Mouse (Mus musculus): ENCODE measurements around the gene Blm.

Gene Blm

DNA sequence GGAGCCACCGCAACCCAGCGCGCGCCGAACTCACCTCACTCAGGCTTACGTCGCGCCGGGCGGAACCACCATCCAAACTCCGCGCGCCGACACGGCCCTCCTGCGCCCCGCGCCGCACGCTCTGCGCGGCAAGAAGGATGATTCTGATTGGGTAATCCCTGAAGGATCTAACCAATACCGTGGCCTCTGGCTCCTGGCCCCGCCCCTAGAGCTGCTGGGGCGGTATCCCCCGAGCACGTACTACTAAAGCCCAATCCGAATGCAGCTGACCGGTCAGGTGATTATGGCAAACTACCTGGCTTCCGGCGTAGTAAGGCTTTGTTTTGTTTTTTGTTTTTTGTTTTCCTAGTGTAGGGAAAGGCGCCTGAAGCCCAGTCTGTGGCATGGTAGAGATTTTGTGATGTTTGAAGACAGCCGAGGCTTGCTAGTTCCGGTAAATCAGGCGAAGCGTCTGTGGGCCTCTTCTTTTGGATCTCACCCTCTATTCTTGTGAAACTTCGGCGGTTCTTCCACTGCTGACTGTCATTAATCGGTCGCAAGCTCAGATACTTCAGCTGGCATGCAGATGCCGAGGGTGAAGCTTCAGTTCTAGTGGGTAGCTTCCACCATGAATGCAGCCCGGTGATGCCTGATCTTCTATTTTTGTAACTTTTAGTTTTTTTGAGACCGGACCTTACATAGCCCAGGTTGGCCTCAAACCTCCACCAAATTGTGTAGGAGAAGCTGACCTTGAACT is at the start of gene Blm:
Gene Blm (minus strand): TSS at position 111 of the 736 bp plus-strand sequence.
- peak; percentile 94 for DNase-seq (ENCODE audit: low spot score)

DNA sequence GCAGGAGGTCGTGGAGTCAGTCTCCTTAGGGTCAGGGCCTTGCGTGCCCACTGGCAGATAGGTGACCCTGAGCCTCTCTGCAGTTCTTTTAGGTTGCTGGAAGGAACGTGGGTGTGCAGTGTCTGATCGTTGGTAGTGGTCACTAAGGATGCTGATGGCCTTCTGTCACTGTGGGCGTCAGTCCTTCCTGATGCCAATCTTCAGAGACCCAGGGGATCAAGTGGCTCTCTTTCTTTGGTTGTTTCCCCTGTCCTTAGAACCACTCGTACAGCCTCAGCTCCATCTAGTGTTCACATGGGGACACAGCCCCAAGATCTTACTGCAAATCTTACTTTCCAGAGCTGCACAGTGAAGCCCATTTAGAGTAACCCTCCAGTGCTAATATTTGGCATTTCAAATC is 49.1 kb upstream of the Blm start:
- peak; percentile 29 for DNase-seq (ENCODE audit: low spot score)

GRCm38 (mm10) chr7:80582821-80583451 is 48.0 kb upstream of the Blm start:
- DNase-seq (ENCODE audit: low spot score) = no peak

GRCm38 (mm10) chr7:80580368-80580767 is 45.4 kb upstream of the Blm start:
- peak; percentile 45 for DNase-seq (ENCODE audit: low spot score)

GRCm38 (mm10) chr7:80577417-80577980 is 42.6 kb upstream of the Blm start:
- no peak for DNase-seq (ENCODE audit: low spot score)

- no peak for DNase-seq (ENCODE audit: low spot score)
Observed at GRCm38 (mm10) chr7:80576626-80577025, 41.7 kb upstream of the Blm start.

- no peak for DNase-seq (ENCODE audit: low spot score)
Observed at GRCm38 (mm10) chr7:80575750-80576149, 40.8 kb upstream of the Blm start.

DNA sequence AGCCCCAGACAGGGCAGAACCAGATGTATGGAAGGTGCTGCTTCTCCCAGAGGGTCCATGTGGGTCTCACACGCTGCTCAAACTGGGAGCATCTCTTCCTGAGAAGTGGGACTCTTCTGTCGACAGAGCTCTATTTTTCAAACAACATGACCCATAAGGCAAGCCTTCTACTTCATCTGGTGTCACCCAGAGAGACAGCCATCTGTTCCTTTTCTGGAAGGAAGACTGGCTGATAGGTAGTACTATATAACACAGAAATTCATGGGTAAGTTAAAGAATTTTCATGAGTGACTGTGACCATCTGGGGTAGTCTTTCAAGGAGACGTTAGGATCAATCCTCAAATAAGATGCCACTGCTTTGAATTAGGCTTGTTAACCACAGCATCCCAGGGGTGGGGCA is 38.2 kb upstream of the Blm start:
- no peak for DNase-seq (ENCODE audit: low spot score)

DNA sequence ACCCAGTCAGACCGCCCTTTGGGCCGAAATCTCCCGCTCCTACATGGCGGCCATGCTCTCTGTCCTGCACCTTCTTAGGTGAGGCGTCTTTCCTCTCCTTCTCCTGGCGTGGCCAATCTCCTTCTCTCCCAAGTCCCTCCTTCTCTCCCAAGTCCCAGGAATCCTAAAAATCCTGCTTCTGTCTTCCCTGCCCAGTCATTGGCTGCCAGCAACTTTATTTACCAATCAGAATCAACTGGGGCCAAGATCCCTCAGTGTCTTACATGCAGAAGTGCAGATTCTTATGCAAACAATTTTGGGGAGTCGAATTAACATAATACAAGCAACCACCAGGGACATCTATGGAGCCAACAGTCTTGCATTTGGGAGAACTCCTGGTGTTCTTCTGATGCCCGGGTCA is 33.1 kb upstream of the Blm start:
- DNase-seq (ENCODE audit: low spot score) = no peak

DNA sequence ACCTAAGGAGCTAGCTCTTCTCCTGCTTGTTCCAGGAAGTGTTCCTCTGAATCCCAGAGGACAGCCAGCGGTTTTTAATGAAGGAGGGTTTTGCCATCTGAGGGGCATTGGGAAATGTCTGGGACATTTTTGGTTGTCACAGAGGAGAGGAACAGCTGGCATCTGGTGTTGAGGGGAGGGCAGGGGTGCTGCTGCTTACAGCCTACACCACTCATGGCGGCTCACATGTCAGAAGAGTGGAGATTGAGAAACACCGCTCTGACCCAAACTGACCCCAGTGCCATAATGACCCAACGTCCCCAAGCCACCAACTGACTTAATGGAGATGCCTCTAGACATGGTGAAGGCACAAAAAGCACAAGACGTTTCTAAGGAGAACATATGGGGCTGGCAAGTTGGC is 27.0 kb upstream of the Blm start:
- DNase-seq (ENCODE audit: low spot score) = no peak

DNA sequence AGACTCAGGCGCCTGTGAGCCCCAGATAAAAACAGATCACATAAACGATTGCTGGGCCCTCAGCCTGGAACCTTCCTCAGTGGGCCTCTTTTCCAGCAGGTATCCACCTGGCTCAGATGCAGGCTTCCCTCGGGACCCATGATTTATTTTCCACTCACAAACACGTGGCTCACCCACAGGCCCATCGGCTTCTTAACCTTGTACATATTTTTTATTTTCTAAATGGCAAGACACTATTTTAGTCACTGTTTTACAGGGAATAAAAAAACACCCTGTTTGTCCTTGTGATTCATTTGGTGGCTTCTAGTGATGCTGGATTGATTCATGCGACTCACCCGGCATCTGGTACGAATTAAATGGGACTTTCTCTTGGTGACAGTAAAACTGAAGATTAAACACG is 26.4 kb upstream of the Blm start:
- DNase-seq (ENCODE audit: low spot score) = no peak

DNA sequence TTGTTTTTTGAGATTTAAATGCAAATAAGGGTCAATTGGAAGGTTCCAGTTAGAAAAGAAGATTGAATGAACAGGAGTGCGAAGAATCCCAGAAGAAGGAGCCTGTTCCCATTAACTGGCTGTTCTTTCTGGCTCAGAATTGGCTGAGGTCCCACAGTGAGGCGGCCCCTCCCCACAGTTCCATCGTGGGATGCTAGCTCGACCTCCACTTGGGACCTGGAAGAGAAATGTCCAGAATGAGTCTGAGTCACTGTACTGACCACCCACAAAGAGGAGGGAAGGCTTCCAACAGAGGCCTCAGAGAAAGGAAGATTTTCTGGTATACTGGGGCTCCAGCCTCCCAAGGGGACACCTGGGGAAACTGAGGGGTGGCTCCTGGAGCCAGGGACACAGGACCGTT is 23.7 kb upstream of the Blm start:
- DNase-seq (ENCODE audit: low spot score) = no peak

DNA sequence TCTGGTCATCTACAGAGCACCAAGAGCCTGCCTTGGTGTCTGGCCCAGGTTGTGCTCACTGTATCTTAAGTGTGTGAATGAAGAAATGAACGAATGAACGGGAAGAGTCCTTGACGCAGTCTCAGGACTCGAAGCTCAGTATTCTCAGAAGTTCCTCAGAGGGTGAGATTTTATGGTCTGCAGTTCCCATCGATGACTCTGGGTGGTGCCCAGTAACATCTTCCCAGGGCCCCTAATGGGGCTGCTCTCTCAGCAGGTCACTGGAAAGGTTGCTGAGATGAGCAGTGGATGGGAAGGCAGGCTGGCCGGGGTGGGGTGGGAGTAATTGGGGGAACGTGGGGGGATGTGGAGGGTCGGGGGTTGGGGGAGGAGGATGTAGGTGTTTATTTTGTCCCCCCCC is 23.2 kb upstream of the Blm start:
- no peak for DNase-seq (ENCODE audit: low spot score)

GRCm38 (mm10) chr7:80557161-80557560 is 22.2 kb upstream of the Blm start:
- no peak for DNase-seq (ENCODE audit: low spot score)

GRCm38 (mm10) chr7:80556166-80556565 is 21.2 kb upstream of the Blm start:
- peak; percentile 41 for DNase-seq (ENCODE audit: low spot score)

DNA sequence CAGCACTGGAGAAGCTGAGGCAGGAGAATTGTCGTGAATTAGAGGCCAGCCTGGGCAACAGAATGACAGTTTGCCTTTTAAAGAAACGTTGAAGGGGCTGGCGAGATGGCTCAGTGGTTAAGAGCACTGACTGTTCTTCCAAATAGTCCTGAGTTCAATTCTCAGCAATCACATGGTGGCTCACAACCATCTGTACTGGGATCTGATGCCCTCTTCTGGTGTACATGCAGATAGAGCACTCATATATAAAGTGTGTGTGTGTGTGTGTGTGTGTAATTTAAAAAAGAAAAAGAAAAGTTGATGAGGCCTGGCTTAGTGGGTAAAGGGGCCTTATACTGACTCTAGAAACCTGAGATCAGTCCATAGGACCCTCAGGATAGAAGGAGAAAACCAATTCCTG is 20.2 kb upstream of the Blm start:
- no peak for DNase-seq (ENCODE audit: low spot score)

DNA sequence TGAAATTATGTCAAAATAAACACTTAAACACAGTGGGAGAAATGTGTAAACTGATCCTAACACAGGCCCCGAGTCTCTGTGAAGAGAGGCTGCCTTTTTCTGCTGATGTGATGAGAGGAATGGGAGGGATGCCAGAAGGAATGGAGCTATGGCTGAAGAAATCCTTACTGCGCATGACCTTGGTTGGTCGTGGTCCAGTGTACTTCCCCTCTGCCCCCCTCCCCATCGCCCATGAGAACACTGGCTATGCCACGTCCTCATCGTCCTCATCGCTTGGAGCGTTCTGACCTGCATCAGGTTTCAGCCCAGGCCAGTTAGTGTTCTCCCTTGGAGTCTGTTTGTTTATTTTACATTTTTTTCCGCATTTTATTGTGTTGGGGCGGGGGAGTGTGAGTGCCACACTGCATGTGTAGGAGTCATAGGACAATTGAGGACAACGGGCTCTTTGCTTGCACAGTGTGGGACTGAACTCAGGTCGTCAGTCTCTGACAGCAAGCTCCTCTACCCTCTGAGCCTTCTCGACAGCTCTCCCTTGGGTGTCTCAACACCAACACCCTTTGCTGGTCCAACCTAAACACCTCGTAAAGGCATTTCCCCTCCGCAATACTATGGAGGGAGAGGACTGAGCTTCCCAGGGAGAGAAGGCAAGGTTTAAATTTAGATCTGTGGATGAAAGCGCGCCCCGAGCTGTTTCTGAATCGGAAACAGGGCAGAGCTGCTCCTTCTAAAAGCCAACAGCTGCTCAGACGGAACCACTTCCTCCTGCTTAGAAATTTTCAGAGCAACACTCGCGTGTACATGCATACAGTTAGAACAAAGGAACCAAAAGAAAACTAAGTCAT is 19.5 kb upstream of the Blm start:
- no peak for DNase-seq (ENCODE audit: low spot score)

- no peak for DNase-seq (ENCODE audit: low spot score)
Observed at GRCm38 (mm10) chr7:80548513-80549260, 13.8 kb upstream of the Blm start.

GRCm38 (mm10) chr7:80542139-80542831 is 7.4 kb upstream of the Blm start:
- no peak for DNase-seq (ENCODE audit: low spot score)

DNA sequence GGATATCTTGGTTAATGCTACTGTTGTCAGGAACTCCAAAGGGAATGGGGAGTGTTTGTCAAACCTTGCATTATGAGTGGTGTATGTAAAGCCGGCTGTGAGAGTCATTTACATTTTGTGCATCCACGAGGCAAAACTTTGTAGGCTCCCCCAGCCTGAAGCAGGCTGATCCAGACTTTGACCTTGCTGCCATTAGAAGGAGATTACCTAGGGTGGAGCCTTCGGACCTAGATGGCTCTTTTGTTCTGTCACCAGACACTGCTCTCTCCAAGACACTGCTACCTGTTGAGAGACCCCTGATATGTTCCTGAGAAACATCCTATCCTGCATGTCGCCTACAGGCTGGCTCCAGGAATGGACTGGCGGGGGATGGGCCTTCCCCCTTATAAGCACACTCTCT is 4.7 kb upstream of the Blm start:
- DNase-seq (ENCODE audit: low spot score) = no peak

GRCm38 (mm10) chr7:80534291-80535008 is 469 bp downstream of the Blm start:
- DNase-seq (ENCODE audit: low spot score) = no peak

All from ovary, postnatal 36 days (tissue).